Mouse (Mus musculus): ENCODE measurements at regions not wholly inside any gene's neighbourhood (a gene's known extent, or its start where the extent isn't known, plus 50 kb on each side); places are given as distances from the start of the nearest gene placed in this dataset.

DNA sequence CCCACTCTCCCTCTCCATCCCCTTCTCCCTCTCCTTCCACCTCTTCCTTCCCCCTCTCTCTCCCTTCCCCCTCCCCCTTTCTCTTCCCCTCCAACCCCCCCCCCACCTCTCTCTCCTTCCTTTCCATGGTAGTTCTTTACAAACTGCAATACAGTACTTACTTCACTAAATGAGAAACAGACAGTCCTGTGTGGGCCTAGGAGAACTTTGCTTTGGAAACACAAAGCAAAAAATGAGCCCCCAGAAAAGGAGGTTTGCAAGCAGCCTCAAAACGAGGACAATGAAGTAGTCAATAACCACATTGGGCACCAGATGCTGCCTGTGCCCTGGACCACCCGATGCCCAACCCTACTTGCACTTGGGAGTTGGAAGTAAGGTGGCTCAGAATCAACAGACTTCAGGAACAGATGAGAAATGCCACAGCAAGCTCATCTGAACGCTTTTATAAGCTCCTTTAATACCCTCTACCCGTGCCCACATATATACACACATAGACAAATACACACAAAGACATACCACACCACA, 256.5 kb upstream of the Habp2 start:
- Histone ChIP-seq H3K9ac (ENCODE audit: low read depth, low read length) (no peak overlapping the region), H3K27ac (ENCODE audit: low read length) (peak overlapping the region; percentile 72; the same call in 1 of the 2 replicates), H3K4me3 (ENCODE audit: low read depth, low read length) (no peak overlapping the region), H3K4me1 (ENCODE audit: control insufficient read depth, insufficient read depth, low read length) (peaks cover 8% of the 10 kb centered on the region; the same call in 1 of the 2 replicates), H3K36me3 (ENCODE audit: control insufficient read depth, insufficient read depth, low read length) (no peaks in the 10 kb centered on the region), H3K27me3 (ENCODE audit: control insufficient read depth, insufficient read depth, low read depth, low read length) (no peaks in the 10 kb centered on the region), H3K9me3 (replicated peaks; ENCODE audit: control insufficient read depth, low read length, poor library complexity, severe bottlenecking) (0 out of 2 replicates have a peak, but pooled peaks cover 2% of the 10 kb centered on the region), H3K4me2 (ENCODE audit: low read length) (no peak overlapping the region)
- WGBS = 57% methylated on average over 4 of the region's 4 CpGs
- no peak for ATAC-seq

DNA sequence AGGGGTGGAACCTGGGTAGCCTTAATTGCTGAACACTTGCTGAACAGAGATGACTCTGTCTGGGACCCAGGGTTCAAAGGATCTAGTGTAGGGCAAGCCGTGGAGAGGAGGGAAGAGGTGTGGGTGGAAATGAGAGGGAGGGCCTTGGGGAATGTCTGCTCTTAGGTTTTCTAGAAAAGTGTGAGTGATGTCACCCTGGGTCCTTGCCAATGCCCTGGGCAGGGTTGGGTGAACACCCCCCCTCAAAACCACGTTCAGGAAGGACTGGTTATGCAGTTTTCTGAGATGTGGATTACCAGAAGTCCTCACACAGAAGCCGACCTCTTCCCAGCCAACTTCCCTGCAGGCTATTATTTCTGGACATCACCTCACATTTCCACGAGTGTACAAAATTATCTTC, 252.4 kb upstream of the Habp2 start:
- ATAC-seq = no peak
- Histone ChIP-seq H3K9me3 (replicated peaks; ENCODE audit: control insufficient read depth, low read length, poor library complexity, severe bottlenecking) (no peaks in the 10 kb centered on the region), H3K27me3 (ENCODE audit: control insufficient read depth, insufficient read depth, low read depth, low read length) (no peaks in the 10 kb centered on the region), H3K36me3 (ENCODE audit: control insufficient read depth, insufficient read depth, low read length) (no peaks in the 10 kb centered on the region), H3K4me3 (ENCODE audit: low read depth, low read length) (no peak overlapping the region), H3K4me2 (ENCODE audit: low read length) (no peak overlapping the region), H3K9ac (ENCODE audit: low read depth, low read length) (no peak overlapping the region), H3K27ac (ENCODE audit: low read length) (no peak overlapping the region), H3K4me1 (ENCODE audit: control insufficient read depth, insufficient read depth, low read length) (peaks cover 6% of the 10 kb centered on the region; the same call in 1 of the 2 replicates)
- whole genome bisulfite sequencing = 82% methylated on average over 4 of the region's 4 CpGs

- no peaks in the 10 kb centered on the region for H3K36me3 ChIP-seq (ENCODE audit: control insufficient read depth, insufficient read depth, low read length)
- H3K9ac ChIP-seq (ENCODE audit: low read depth, low read length) = no peak overlapping the region
- H3K27me3 ChIP-seq (ENCODE audit: control insufficient read depth, insufficient read depth, low read depth, low read length) = no peaks in the 10 kb centered on the region
- 82% methylated on average over 3 of the region's 3 CpGs for WGBS
- peaks cover 6% of the 10 kb centered on the region; the same call in 1 of the 2 replicates for H3K4me1 ChIP-seq (ENCODE audit: control insufficient read depth, insufficient read depth, low read length)
- no peak overlapping the region for H3K4me3 ChIP-seq (ENCODE audit: low read depth, low read length)
- no peak overlapping the region for H3K27ac ChIP-seq (ENCODE audit: low read length)
- no peaks in the 10 kb centered on the region for H3K9me3 ChIP-seq (replicated peaks; ENCODE audit: control insufficient read depth, low read length, poor library complexity, severe bottlenecking)
- no peak overlapping the region for H3K4me2 ChIP-seq (ENCODE audit: low read length)
- no peak for ATAC-seq
Measured at GRCm38 (mm10) chr19:56037584-56037983, 249.4 kb upstream of the Habp2 start.

- ATAC-seq = peak; percentile 79
- Histone ChIP-seq H3K27ac (ENCODE audit: low read length) (peak overlapping the region; percentile 73), H3K4me2 (ENCODE audit: low read length) (no peak overlapping the region), H3K4me3 (ENCODE audit: low read depth, low read length) (no peak overlapping the region), H3K9ac (ENCODE audit: low read depth, low read length) (no peak overlapping the region), H3K9me3 (replicated peaks; ENCODE audit: control insufficient read depth, low read length, poor library complexity, severe bottlenecking) (no peaks in the 10 kb centered on the region), H3K4me1 (ENCODE audit: control insufficient read depth, insufficient read depth, low read length) (peaks cover 6% of the 10 kb centered on the region; the same call in 1 of the 2 replicates), H3K27me3 (ENCODE audit: control insufficient read depth, insufficient read depth, low read depth, low read length) (no peaks in the 10 kb centered on the region), H3K36me3 (ENCODE audit: control insufficient read depth, insufficient read depth, low read length) (no peaks in the 10 kb centered on the region)
- 55% methylated on average over 17 of the region's 17 CpGs for WGBS
Measured at GRCm38 (mm10) chr19:56039091-56040004, 247.6 kb upstream of the Habp2 start.

DNA sequence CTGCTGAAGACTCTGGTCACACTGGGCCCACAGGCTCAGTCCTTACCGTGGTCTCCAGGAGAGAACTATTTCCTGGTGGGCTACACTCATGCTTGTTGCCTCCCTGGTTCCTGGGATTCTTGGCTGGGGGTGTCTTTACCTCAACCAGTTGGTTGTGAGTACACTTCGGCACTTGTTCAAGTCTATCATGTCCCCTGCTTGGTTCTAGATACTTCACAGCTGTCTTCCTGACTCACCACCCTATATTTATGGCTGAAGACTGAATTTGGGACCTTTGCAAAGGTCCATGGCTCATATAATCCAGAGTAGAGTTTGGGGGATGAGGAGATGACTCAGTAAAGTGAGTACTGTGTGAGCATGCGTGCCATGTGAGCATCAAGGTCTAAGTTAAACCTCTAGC, 245.0 kb upstream of the Habp2 start:
- H3K9ac ChIP-seq (ENCODE audit: low read depth, low read length) = no peak overlapping the region
- peaks cover 6% of the 10 kb centered on the region; the same call in 1 of the 2 replicates for H3K4me1 ChIP-seq (ENCODE audit: control insufficient read depth, insufficient read depth, low read length)
- H3K4me3 ChIP-seq (ENCODE audit: low read depth, low read length) = no peak overlapping the region
- no peaks in the 10 kb centered on the region for H3K27me3 ChIP-seq (ENCODE audit: control insufficient read depth, insufficient read depth, low read depth, low read length)
- ATAC-seq = no peak
- H3K27ac ChIP-seq (ENCODE audit: low read length) = no peak overlapping the region
- H3K9me3 ChIP-seq (replicated peaks; ENCODE audit: control insufficient read depth, low read length, poor library complexity, severe bottlenecking) = no peaks in the 10 kb centered on the region
- H3K4me2 ChIP-seq (ENCODE audit: low read length) = no peak overlapping the region
- H3K36me3 ChIP-seq (ENCODE audit: control insufficient read depth, insufficient read depth, low read length) = no peaks in the 10 kb centered on the region
- WGBS = 95% methylated on average over 3 of the region's 3 CpGs

- Histone ChIP-seq H3K4me3 (ENCODE audit: low read depth, low read length) (no peak overlapping the region), H3K36me3 (ENCODE audit: control insufficient read depth, insufficient read depth, low read length) (no peaks in the 10 kb centered on the region), H3K27ac (ENCODE audit: low read length) (no peak overlapping the region), H3K4me1 (ENCODE audit: control insufficient read depth, insufficient read depth, low read length) (no peaks in the 10 kb centered on the region), H3K9ac (ENCODE audit: low read depth, low read length) (no peak overlapping the region), H3K4me2 (ENCODE audit: low read length) (no peak overlapping the region), H3K9me3 (replicated peaks; ENCODE audit: control insufficient read depth, low read length, poor library complexity, severe bottlenecking) (no peaks in the 10 kb centered on the region), H3K27me3 (ENCODE audit: control insufficient read depth, insufficient read depth, low read depth, low read length) (no peaks in the 10 kb centered on the region)
- 55% methylated on average over 16 of the region's 16 CpGs for WGBS
- no peak for ATAC-seq
Measured at GRCm38 (mm10) chr19:56046784-56047390, 240.1 kb upstream of the Habp2 start.

DNA sequence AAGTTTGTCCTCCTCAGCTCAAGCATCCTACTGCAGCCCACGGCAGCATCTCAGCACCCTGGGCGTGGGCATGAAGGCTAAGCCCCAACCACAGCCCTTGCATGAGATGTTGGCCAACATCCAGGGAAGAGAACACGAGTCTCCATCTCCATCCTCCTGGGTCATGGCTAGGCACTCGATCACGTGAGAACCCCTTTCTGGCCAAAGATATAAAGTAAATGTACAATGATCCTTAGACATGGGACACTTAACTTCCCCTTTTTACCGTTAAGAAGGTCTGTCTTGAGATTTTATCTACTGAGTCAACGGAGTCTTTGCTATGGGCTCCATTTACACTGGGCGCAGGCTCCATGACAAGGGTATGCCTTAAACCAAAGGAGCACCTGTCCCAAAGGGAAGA, 232.8 kb upstream of the Habp2 start:
- Histone ChIP-seq H3K27ac (ENCODE audit: low read length) (no peak overlapping the region), H3K27me3 (ENCODE audit: control insufficient read depth, insufficient read depth, low read depth, low read length) (no peaks in the 10 kb centered on the region; the same call in 1 of the 2 replicates), H3K4me1 (ENCODE audit: control insufficient read depth, insufficient read depth, low read length) (no peaks in the 10 kb centered on the region), H3K36me3 (ENCODE audit: control insufficient read depth, insufficient read depth, low read length) (no peaks in the 10 kb centered on the region), H3K4me3 (ENCODE audit: low read depth, low read length) (no peak overlapping the region), H3K4me2 (ENCODE audit: low read length) (no peak overlapping the region), H3K9ac (ENCODE audit: low read depth, low read length) (no peak overlapping the region), H3K9me3 (replicated peaks; ENCODE audit: control insufficient read depth, low read length, poor library complexity, severe bottlenecking) (no peaks in the 10 kb centered on the region)
- no peak for ATAC-seq
- WGBS = 96% methylated on average over 8 of the region's 8 CpGs

GRCm38 (mm10) chr19:56056397-56056796, 230.5 kb upstream of the Habp2 start:
- Histone ChIP-seq H3K4me1 (ENCODE audit: control insufficient read depth, insufficient read depth, low read length) (no peaks in the 10 kb centered on the region), H3K9me3 (replicated peaks; ENCODE audit: control insufficient read depth, low read length, poor library complexity, severe bottlenecking) (no peaks in the 10 kb centered on the region), H3K4me2 (ENCODE audit: low read length) (no peak overlapping the region), H3K4me3 (ENCODE audit: low read depth, low read length) (no peak overlapping the region), H3K9ac (ENCODE audit: low read depth, low read length) (no peak overlapping the region), H3K27ac (ENCODE audit: low read length) (no peak overlapping the region), H3K27me3 (ENCODE audit: control insufficient read depth, insufficient read depth, low read depth, low read length) (no peaks in the 10 kb centered on the region; the same call in 1 of the 2 replicates), H3K36me3 (ENCODE audit: control insufficient read depth, insufficient read depth, low read length) (no peaks in the 10 kb centered on the region)
- no peak for ATAC-seq
- WGBS = 87% methylated on average over 6 of the region's 6 CpGs

Measured in midbrain, embryonic 16.5 days (tissue).